Mouse (Mus musculus): ENCODE data around the gene Zdhhc14. TPM values are rescaled to one million over a fixed set of nuclear protein-coding genes. Genes with fewer than 3 reads are reported as not detected.

Zdhhc14 gene
- total and polyA plus RNA-seq, 3 experiments = 0.34 to 1.3 (median 0.35) TPM

GRCm38 (mm10) chr17:5508030-5508429 is 15.7 kb downstream of the Zdhhc14 start:
- Histone ChIP-seq H3K9me3 (replicated peaks; ENCODE audit: low read length) (no peaks in the 10 kb centered on the region), H3K4me2 (ENCODE audit: insufficient read depth, low read depth, poor library complexity, severe bottlenecking) (no peak overlapping the region), H3K27me3 (replicated peaks) (no peaks in the 10 kb centered on the region), H3K27ac (ENCODE audit: insufficient read depth, low read depth) (no peak overlapping the region), H3K4me1 (ENCODE audit: control insufficient read depth in 1 of 2, insufficient read depth in 2 of 2) (no peaks in the 10 kb centered on the region), H3K36me3 (replicated peaks in 1 of 2; ENCODE audit: control insufficient read depth in 1 of 2, insufficient read depth in 1 of 2, low read length in 1 of 2) (no peaks in the 10 kb centered on the region), H3K79me2 (replicated peaks; ENCODE audit: control insufficient read depth, extremely low read depth, insufficient read depth, poor library complexity, severe bottlenecking) (no peaks in the 10 kb centered on the region), H3K9ac (ENCODE audit: insufficient read depth, low read depth) (no peak overlapping the region), H3K4me3 (replicated peaks in 1 of 3; ENCODE audit: low read depth in 2 of 3, low read length in 2 of 3, poor library complexity in 1 of 3) (no peak overlapping the region)
- no peak for TF ChIP-seq USF1 (IDR thresholded peaks at IDR 0.05; ENCODE audit: low read depth, low read length)
- no peak for TF ChIP-seq ZC3H11A (IDR thresholded peaks at IDR 0.05; ENCODE audit: low read depth, low read length)
- TF ChIP-seq MAFK (IDR thresholded peaks at IDR 0.05; ENCODE audit: insufficient replicate concordance, low read length) = no peak
- dilution Hi-C loops (cut with MboI; ENCODE audit: extremely low pct_ligation_motif_present, extremely low pct_unique_long_range_greater_than_20kb, low sequenced_read_pairs) (no loop called here), in situ Hi-C loops (cut with MboI; ENCODE audit: low pct_ligation_motif_present, low pct_unique_long_range_greater_than_20kb, low sequenced_read_pairs) (no loop called here)
- no peak for DNase-seq (ENCODE audit: extremely low read depth)

DNA sequence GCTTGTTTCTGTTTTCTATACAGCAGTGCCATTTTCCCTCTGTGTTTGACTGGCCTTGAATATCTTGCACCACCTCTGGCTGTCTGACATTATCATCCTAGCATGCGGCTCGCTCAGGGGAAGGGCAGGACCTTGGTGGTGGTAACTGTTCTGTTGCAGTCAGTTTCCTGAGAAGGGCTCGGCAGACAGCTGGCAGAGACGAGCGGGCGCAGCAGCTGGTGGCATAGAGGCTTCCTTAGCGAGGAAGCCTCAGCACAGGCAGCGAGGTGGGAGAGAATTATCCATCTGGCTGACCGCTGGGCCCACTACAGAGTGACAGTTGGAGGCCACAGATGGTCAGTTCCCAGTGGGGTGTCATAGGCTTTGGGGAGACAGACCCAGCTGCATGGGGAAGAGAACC is 18.2 kb downstream of the Zdhhc14 start:
- no peaks in the 10 kb centered on the region for H3K36me3 ChIP-seq (replicated peaks in 1 of 2; ENCODE audit: control insufficient read depth in 1 of 2, insufficient read depth in 1 of 2, low read length in 1 of 2)
- dilution Hi-C loops (cut with MboI; ENCODE audit: extremely low pct_ligation_motif_present, extremely low pct_unique_long_range_greater_than_20kb, low sequenced_read_pairs) (no loop called here), in situ Hi-C loops (cut with MboI; ENCODE audit: low pct_ligation_motif_present, low pct_unique_long_range_greater_than_20kb, low sequenced_read_pairs) (no loop called here)
- H3K27ac ChIP-seq (ENCODE audit: insufficient read depth, low read depth) = no peak overlapping the region
- TF ChIP-seq NRF1 (IDR thresholded peaks at IDR 0.05; ENCODE audit: low read depth, low read length) = no peak
- no peak for TF ChIP-seq MAFK (IDR thresholded peaks at IDR 0.05; ENCODE audit: insufficient replicate concordance, low read length)
- TF ChIP-seq CHD2 (IDR thresholded peaks at IDR 0.05; ENCODE audit: low read length) = no peak
- no peak for TF ChIP-seq USF2 (conservative IDR thresholded peaks at IDR 0.05; ENCODE audit: low read depth, low read length)
- TF ChIP-seq MAZ (IDR thresholded peaks at IDR 0.05; ENCODE audit: low read depth, low read length) = no peak
- TF ChIP-seq IRF4 (IDR thresholded peaks at IDR 0.05; ENCODE audit: low read depth, low read length) = no peak
- no peak for TF ChIP-seq TCF12 (IDR thresholded peaks at IDR 0.05; ENCODE audit: low read depth, low read length)
- no peak for TF ChIP-seq ZC3H11A (IDR thresholded peaks at IDR 0.05; ENCODE audit: low read depth, low read length)
- no peak for TF ChIP-seq HCFC1 (IDR thresholded peaks at IDR 0.05; ENCODE audit: low read depth, low read length)
- H3K9ac ChIP-seq (ENCODE audit: insufficient read depth, low read depth) = no peak overlapping the region
- no peaks in the 10 kb centered on the region for H3K27me3 ChIP-seq (replicated peaks)
- H3K79me2 ChIP-seq (replicated peaks; ENCODE audit: control insufficient read depth, extremely low read depth, insufficient read depth, poor library complexity, severe bottlenecking) = no peaks in the 10 kb centered on the region
- no peak for DNase-seq (ENCODE audit: extremely low read depth)
- no peaks in the 10 kb centered on the region for H3K4me1 ChIP-seq (ENCODE audit: control insufficient read depth in 1 of 2, insufficient read depth in 2 of 2)
- H3K4me2 ChIP-seq (ENCODE audit: insufficient read depth, low read depth, poor library complexity, severe bottlenecking) = no peak overlapping the region
- no peaks in the 10 kb centered on the region for H3K9me3 ChIP-seq (replicated peaks; ENCODE audit: low read length)
- H3K4me3 ChIP-seq (replicated peaks in 1 of 3; ENCODE audit: low read depth in 2 of 3, low read length in 2 of 3, poor library complexity in 1 of 3) = no peak overlapping the region

DNA sequence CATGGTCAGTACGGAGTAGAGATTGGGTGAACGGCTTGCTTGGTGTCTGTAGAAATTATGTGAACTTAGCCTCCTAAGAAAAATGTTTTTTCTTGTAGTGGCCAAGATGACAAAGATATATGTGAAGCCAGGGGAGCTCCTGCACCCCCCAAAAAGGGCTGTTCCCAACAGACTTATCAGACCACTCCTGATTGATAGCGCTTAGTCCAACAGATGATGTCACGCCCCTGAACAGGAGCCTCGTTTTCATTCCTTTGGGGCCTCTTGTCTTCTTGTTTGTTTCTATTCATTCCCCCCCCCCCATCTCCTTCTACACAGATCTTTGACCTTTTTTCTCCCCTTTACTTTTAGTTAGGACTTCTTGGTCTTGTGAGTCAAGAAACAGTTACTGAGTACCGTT is 19.4 kb downstream of the Zdhhc14 start:
- no peak overlapping the region for H3K27ac ChIP-seq (ENCODE audit: insufficient read depth, low read depth)
- no peak for DNase-seq (ENCODE audit: extremely low read depth)
- no peaks in the 10 kb centered on the region for H3K79me2 ChIP-seq (replicated peaks; ENCODE audit: control insufficient read depth, extremely low read depth, insufficient read depth, poor library complexity, severe bottlenecking)
- H3K36me3 ChIP-seq (replicated peaks in 1 of 2; ENCODE audit: control insufficient read depth in 1 of 2, insufficient read depth in 1 of 2, low read length in 1 of 2) = no peaks in the 10 kb centered on the region
- TF ChIP-seq CHD2 (IDR thresholded peaks at IDR 0.05; ENCODE audit: low read length) (no peak), ZNF384 (IDR thresholded peaks at IDR 0.05; ENCODE audit: low read depth, low read length) (no peak), IRF4 (IDR thresholded peaks at IDR 0.05; ENCODE audit: low read depth, low read length) (no peak), KAT2A (IDR thresholded peaks at IDR 0.05; ENCODE audit: insufficient replicate concordance, low read length) (no peak), E2F4 (IDR thresholded peaks at IDR 0.05; ENCODE audit: insufficient replicate concordance, low read depth, low read length) (no peak), RAD21 (IDR thresholded peaks at IDR 0.05; ENCODE audit: low read depth, low read length) (no peak), SIN3A (IDR thresholded peaks at IDR 0.05; ENCODE audit: low read length) (no peak), NRF1 (IDR thresholded peaks at IDR 0.05; ENCODE audit: low read depth, low read length) (no peak), PAX5 (IDR thresholded peaks at IDR 0.05; ENCODE audit: low read length) (no peak), BHLHE40 (IDR thresholded peaks at IDR 0.05; ENCODE audit: low read depth, low read length) (no peak), CHD1 (IDR thresholded peaks at IDR 0.05; ENCODE audit: low read depth, low read length) (no peak), ETS1 (conservative IDR thresholded peaks at IDR 0.05; ENCODE audit: low read depth, low read length) (no peak), ELF1 (IDR thresholded peaks at IDR 0.05; ENCODE audit: low read depth, low read length) (no peak), GABPA (IDR thresholded peaks at IDR 0.05; ENCODE audit: insufficient replicate concordance, low read depth, low read length) (no peak), TBP (conservative IDR thresholded peaks at IDR 0.05; ENCODE audit: low read depth, low read length) (no peak), CTCF (conservative IDR thresholded peaks at IDR 0.05 in 1 of 2, IDR thresholded peaks at IDR 0.05 in 1 of 2; ENCODE audit: low read depth in 2 of 2, low read length in 2 of 2) (no peak), ZKSCAN1 (IDR thresholded peaks at IDR 0.05; ENCODE audit: borderline replicate concordance, low read depth, low read length) (no peak)
- no peak overlapping the region for H3K4me2 ChIP-seq (ENCODE audit: insufficient read depth, low read depth, poor library complexity, severe bottlenecking)
- H3K4me3 ChIP-seq (replicated peaks in 1 of 3; ENCODE audit: low read depth in 2 of 3, low read length in 2 of 3, poor library complexity in 1 of 3) = no peak overlapping the region
- H3K9me3 ChIP-seq (replicated peaks; ENCODE audit: low read length) = no peaks in the 10 kb centered on the region
- dilution Hi-C loops (cut with MboI; ENCODE audit: extremely low pct_ligation_motif_present, extremely low pct_unique_long_range_greater_than_20kb, low sequenced_read_pairs) = no loop called here
- in situ Hi-C loops (cut with MboI; ENCODE audit: low pct_ligation_motif_present, low pct_unique_long_range_greater_than_20kb, low sequenced_read_pairs) = no loop called here
- H3K27me3 ChIP-seq (replicated peaks) = no peaks in the 10 kb centered on the region
- no peak overlapping the region for H3K9ac ChIP-seq (ENCODE audit: insufficient read depth, low read depth)
- no peaks in the 10 kb centered on the region for H3K4me1 ChIP-seq (ENCODE audit: control insufficient read depth in 1 of 2, insufficient read depth in 2 of 2)

Data from CH12.LX (cell line).